Mouse (Mus musculus) lung, embryonic 15.5 days (tissue): ENCODE results near the gene Srgn. TPM values are rescaled to one million over a fixed set of nuclear protein-coding genes. Genes with fewer than 3 reads are reported as not detected.

Experiments used
- ATAC-seq: fragments of 200-750 bp; cut with Nextera tagmentation; 2 replicates; pipeline ENCODE4 v1.8.0; 2017; ENCODE audit warnings: moderate number of reproducible peaks, borderline replicate concordance; ENCODE audit not compliant: low FRiP score, low TSS enrichment; ENCODE audit errors: extremely low read depth
- H3K27ac ChIP-seq: fragments of 300-500 bp; sonication (generic); 2 replicates; pipeline ENCODE4 v1.5.1; 2015; ENCODE audit warnings: moderate library complexity, mild to moderate bottlenecking, inconsistent platforms
- H3K27me3 ChIP-seq: fragments of 300-500 bp; sonication (generic); 2 replicates; pipeline ENCODE4 v1.6.1; 2015; ENCODE audit warnings: inconsistent platforms
- H3K36me3 ChIP-seq: fragments of 300-500 bp; sonication (generic); 2 replicates; pipeline ENCODE4 v1.6.1; 2015; ENCODE audit warnings: inconsistent platforms
- H3K4me1 ChIP-seq: fragments of 300-500 bp; sonication (generic); 2 replicates; pipeline ENCODE4 v1.6.1; 2015; ENCODE audit warnings: inconsistent platforms
- H3K4me2 ChIP-seq: fragments of 300-500 bp; sonication (generic); 2 replicates; pipeline ENCODE4 v1.6.1; 2015; ENCODE audit warnings: inconsistent platforms, mild to moderate bottlenecking, moderate library complexity
- H3K4me3 ChIP-seq: fragments of 300-500 bp; sonication (generic); 2 replicates; pipeline ENCODE4 v1.5.1; 2015; ENCODE audit warnings: mild to moderate bottlenecking, inconsistent platforms
- H3K9ac ChIP-seq: fragments of 300-500 bp; sonication (generic); 2 replicates; pipeline ENCODE4 v1.6.1; 2015; ENCODE audit warnings: inconsistent platforms
- H3K9me3 ChIP-seq: fragments of 300-500 bp; sonication (generic); 2 replicates; pipeline ENCODE4 v1.6.1; 2016; ENCODE audit warnings: inconsistent platforms
- WGBS: fragments of 180-500 bp; shearing (Covaris S2); methylation state at CpG from one replicate; pipeline ENCODE4 v1.1.7; 2015; 5-methylcytosine and 5-hydroxymethylcytosine counted together
- polyA plus RNA-seq: library from polyadenylated mRNA; unstranded; fragments of >200 nt; fragmentation: Nextera tagmentation; extraction: Ambion mirVana; gene quantifications from 2 replicates; pipeline ENCODE4 v1.2.1, GENCODE M21; 2015

Srgn gene
- polyA plus RNA-seq, 1 experiment from 2014 or later: 50.5 TPM

DNA sequence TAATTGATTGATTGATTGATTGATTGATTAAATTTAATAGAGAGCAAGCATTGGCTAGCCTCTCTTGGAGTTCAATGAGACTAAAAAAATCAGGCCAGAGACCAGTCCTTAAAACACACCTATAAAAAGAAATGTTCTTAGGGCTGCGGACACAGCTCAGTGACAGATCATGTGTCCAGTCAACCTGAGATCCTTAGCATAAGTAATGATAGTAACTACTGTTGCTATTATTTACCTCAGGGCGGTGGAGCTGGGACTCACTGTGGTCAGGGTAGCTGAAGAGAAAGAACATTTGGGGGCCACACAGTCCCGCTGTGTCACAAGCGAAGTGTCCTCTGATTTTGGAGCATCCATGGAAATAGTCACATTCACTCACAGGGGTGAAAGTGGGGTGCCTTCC is 14.4 kb downstream of the Srgn start:
- no peak for ATAC-seq
- H3K36me3 ChIP-seq: no peaks in the 10 kb centered on the region
- H3K27me3 ChIP-seq: peaks cover 8% of the 10 kb centered on the region; the same call in 1 of the 2 replicates
- no peak overlapping the region for H3K9ac ChIP-seq
- no peak overlapping the region for H3K4me3 ChIP-seq
- 88% methylated on average over 4 of the region's 4 CpGs for WGBS
- H3K9me3 ChIP-seq: no peaks in the 10 kb centered on the region
- H3K27ac ChIP-seq: no peak overlapping the region
- no peak overlapping the region for H3K4me2 ChIP-seq
- peaks cover 7% of the 10 kb centered on the region; the same call in 1 of the 2 replicates for H3K4me1 ChIP-seq

GRCm38 (mm10) chr10:62511528-62511927 is 15.7 kb downstream of the Srgn start:
- Histone ChIP-seq H3K27me3 (peaks cover 8% of the 10 kb centered on the region; the same call in 1 of the 2 replicates), H3K9ac (no peak overlapping the region), H3K4me2 (no peak overlapping the region), H3K36me3 (no peaks in the 10 kb centered on the region), H3K4me1 (peaks cover 12% of the 10 kb centered on the region; the same call in 1 of the 2 replicates), H3K9me3 (no peaks in the 10 kb centered on the region), H3K27ac (no peak overlapping the region), H3K4me3 (no peak overlapping the region)
- WGBS: 73% methylated on average over 6 of the region's 6 CpGs
- no peak for ATAC-seq

GRCm38 (mm10) chr10:62509032-62509656 is 18.1 kb downstream of the Srgn start:
- no peak overlapping the region for H3K4me2 ChIP-seq
- no peaks in the 10 kb centered on the region for H3K9me3 ChIP-seq
- H3K36me3 ChIP-seq: no peaks in the 10 kb centered on the region
- peaks cover 12% of the 10 kb centered on the region; the same call in 1 of the 2 replicates for H3K4me1 ChIP-seq
- H3K27ac ChIP-seq: peak overlapping the region; percentile 69
- no peak overlapping the region for H3K9ac ChIP-seq
- no peak for ATAC-seq
- WGBS: 53% methylated on average over 11 of the region's 11 CpGs
- peaks cover 8% of the 10 kb centered on the region; the same call in 1 of the 2 replicates for H3K27me3 ChIP-seq
- H3K4me3 ChIP-seq: no peak overlapping the region

- Histone ChIP-seq H3K27ac (peak overlapping the region; percentile 69), H3K27me3 (peaks cover 8% of the 10 kb centered on the region; the same call in 1 of the 2 replicates), H3K9me3 (no peaks in the 10 kb centered on the region), H3K36me3 (no peaks in the 10 kb centered on the region), H3K4me2 (peak overlapping the region; percentile 65), H3K9ac (no peak overlapping the region), H3K4me3 (peak overlapping the region; percentile 34), H3K4me1 (peaks cover 12% of the 10 kb centered on the region; the same call in 1 of the 2 replicates)
- ATAC-seq: no peak
- 2% methylated on average over 11 of the region's 11 CpGs for WGBS
Measured at GRCm38 (mm10) chr10:62508459-62508858, 18.8 kb downstream of the Srgn start.

GRCm38 (mm10) chr10:62507591-62508308 is 19.5 kb downstream of the Srgn start:
- Histone ChIP-seq H3K27ac (peak overlapping the region; percentile 69), H3K9ac (no peak overlapping the region), H3K9me3 (no peaks in the 10 kb centered on the region), H3K4me1 (peaks cover 12% of the 10 kb centered on the region; the same call in 1 of the 2 replicates), H3K27me3 (peaks cover 8% of the 10 kb centered on the region; the same call in 1 of the 2 replicates), H3K4me3 (peak overlapping the region; percentile 34), H3K4me2 (peak overlapping the region; percentile 65), H3K36me3 (no peaks in the 10 kb centered on the region)
- no peak for ATAC-seq
- WGBS: 8% methylated on average over 18 of the region's 18 CpGs

DNA sequence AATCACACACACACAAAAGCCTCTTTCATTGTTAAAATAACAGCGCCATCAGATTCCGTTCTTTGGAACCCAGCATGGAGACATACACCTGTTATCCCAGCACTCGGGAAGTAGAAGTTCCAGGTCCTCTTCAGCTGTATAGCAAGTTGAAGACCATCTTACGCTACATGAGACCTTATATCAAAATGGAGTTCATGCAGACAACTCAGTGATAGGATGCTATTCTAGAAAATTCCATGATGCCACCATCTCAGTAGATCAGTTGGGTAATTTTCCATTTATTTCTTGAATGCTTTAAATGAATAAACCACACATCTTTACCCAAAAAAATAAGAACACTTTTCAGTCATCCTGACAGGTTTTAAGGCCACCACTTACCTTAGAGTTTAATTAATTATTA is 20.2 kb downstream of the Srgn start:
- Histone ChIP-seq H3K36me3 (no peaks in the 10 kb centered on the region), H3K4me2 (no peak overlapping the region; the same call in 1 of the 2 replicates)

DNA sequence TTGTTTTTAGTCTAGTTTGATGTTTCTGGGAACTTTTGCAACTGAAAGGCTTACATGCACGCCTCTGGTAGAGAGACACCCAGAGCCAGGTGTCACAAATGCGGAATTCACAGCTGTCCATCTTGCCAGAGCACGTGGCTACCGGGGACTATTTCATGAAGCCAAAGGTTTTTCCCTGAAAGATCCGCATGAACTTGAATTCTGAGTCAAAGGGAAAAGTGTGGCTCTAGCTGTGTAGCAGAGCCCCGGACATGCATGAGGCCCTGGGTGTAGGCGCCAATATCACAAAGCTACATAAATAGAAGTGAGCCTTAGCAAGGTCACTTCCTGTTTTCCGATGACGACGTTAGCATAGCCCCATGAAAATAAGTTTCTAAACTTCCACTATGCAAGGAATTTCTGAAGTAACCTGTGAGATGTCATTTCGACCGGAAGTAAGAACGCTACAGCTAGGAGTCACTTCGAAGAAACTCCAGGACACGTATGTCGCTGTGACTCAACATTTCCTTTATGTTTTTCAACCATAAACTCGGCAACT is 21.2 kb downstream of the Srgn start:
- H3K9me3 ChIP-seq: no peaks in the 10 kb centered on the region
- no peak overlapping the region for H3K9ac ChIP-seq
- no peak for ATAC-seq
- no peak overlapping the region for H3K4me2 ChIP-seq
- peaks cover 8% of the 10 kb centered on the region; the same call in 1 of the 2 replicates for H3K27me3 ChIP-seq
- WGBS: 70% methylated on average over 17 of the region's 17 CpGs
- H3K27ac ChIP-seq: no peak overlapping the region
- H3K4me1 ChIP-seq: peaks cover 12% of the 10 kb centered on the region; the same call in 1 of the 2 replicates
- no peaks in the 10 kb centered on the region for H3K36me3 ChIP-seq
- H3K4me3 ChIP-seq: no peak overlapping the region

More for the DNA sequence above, 20.2 kb downstream of the Srgn start:
- no peak overlapping the region for H3K27ac ChIP-seq
- no peaks in the 10 kb centered on the region for H3K9me3 ChIP-seq
- peaks cover 12% of the 10 kb centered on the region; the same call in 1 of the 2 replicates for H3K4me1 ChIP-seq
- no peak for ATAC-seq
- WGBS: 88% methylated on average over 4 of the region's 4 CpGs
- H3K9ac ChIP-seq: no peak overlapping the region
- no peak overlapping the region for H3K4me3 ChIP-seq
- H3K27me3 ChIP-seq: peaks cover 8% of the 10 kb centered on the region; the same call in 1 of the 2 replicates

DNA sequence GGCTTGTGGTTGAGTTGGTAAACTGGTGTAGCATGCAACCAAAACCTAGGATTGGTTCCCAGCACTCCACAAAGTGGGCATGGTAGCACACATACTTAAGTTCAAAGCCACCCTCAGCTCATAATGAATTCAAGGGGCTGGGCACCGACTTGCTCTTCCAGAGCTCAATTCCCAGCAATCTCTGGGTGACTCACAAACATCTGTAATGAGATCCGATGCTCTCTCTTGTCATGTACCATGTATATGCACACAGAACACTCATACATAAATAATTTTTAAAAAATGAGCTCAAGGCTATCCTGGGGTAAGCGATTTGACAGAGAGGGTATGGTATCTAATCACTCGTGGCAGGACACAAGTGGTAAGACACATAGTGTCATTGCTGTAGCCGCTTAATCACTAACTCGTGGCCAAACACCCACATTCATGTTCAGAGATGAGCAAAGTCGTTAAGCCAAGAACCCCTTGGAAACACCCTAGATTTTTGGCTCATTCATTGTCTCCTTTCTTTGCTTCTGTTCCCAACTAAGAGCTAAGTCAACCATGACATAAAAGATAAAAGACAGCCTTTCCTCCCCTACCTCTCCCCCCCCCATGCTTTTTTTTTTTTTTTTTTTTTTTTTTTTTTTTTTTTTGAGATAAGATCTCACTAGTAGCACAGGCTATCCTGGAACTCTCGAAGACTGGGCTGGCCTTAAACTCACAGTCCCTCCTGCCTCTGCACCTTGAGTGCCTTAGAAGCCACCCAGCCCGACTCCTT is 21.8 kb downstream of the Srgn start:
- no peak overlapping the region for H3K27ac ChIP-seq
- H3K4me1 ChIP-seq: peaks cover 12% of the 10 kb centered on the region; the same call in 1 of the 2 replicates
- 75% methylated on average over 9 of the region's 9 CpGs for WGBS

GRCm38 (mm10) chr10:62503836-62504628 is 23.2 kb downstream of the Srgn start:
- Histone ChIP-seq H3K9ac (no peak overlapping the region), H3K4me1 (peaks cover 12% of the 10 kb centered on the region; the same call in 1 of the 2 replicates), H3K27ac (no peak overlapping the region), H3K4me2 (no peak overlapping the region), H3K9me3 (no peaks in the 10 kb centered on the region), H3K27me3 (peaks cover 8% of the 10 kb centered on the region; the same call in 1 of the 2 replicates), H3K36me3 (no peaks in the 10 kb centered on the region), H3K4me3 (no peak overlapping the region)
- no peak for ATAC-seq
- WGBS: 54% methylated on average over 12 of the region's 12 CpGs

More for the DNA sequence above, 21.8 kb downstream of the Srgn start:
- H3K9ac ChIP-seq: no peak overlapping the region
- peaks cover 8% of the 10 kb centered on the region; the same call in 1 of the 2 replicates for H3K27me3 ChIP-seq
- H3K4me3 ChIP-seq: no peak overlapping the region
- no peak for ATAC-seq
- no peak overlapping the region for H3K4me2 ChIP-seq
- H3K36me3 ChIP-seq: no peaks in the 10 kb centered on the region
- H3K9me3 ChIP-seq: no peaks in the 10 kb centered on the region

DNA sequence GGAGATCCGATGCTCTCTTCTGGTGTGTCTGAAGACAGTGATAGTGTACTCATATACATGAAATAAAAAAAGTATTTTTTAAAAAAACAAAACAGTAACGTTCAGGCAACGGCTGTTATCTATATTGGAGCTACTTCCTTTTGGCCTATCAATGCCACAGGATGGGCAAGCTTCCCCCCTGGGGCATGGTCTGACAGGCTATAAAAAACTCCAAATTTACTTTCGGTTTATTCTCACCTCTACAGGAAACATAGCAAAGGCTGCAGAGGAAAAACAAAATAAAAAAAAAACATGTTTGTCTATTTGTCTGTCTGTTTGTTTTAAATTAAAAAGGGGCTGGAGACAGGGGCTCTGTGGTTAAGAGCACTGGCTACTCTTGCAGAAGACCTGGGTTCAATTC is 23.9 kb downstream of the Srgn start:
- Histone ChIP-seq H3K36me3 (no peaks in the 10 kb centered on the region), H3K9ac (no peak overlapping the region), H3K9me3 (no peaks in the 10 kb centered on the region), H3K4me2 (no peak overlapping the region), H3K27ac (no peak overlapping the region), H3K4me1 (peaks cover 10% of the 10 kb centered on the region; the same call in 1 of the 2 replicates), H3K4me3 (no peak overlapping the region), H3K27me3 (peaks cover 4% of the 10 kb centered on the region; the same call in 1 of the 2 replicates)
- WGBS: 50% methylated on average over 4 of the region's 4 CpGs
- ATAC-seq: no peak
